Mouse (Mus musculus): Measurements from ENCODE around the gene Bsdc1. TPM values are rescaled to one million over a fixed set of nuclear protein-coding genes. Genes with fewer than 3 reads are reported as not detected.
"Not testable (repeated sequence)": the region's sequence is repeated elsewhere in the genome, so short reads cannot be mapped to it uniquely, and the experiment has no call there.

Bsdc1 gene
- polyA plus RNA-seq, 1 experiment from 2014 or later: 27.3 TPM

DNA sequence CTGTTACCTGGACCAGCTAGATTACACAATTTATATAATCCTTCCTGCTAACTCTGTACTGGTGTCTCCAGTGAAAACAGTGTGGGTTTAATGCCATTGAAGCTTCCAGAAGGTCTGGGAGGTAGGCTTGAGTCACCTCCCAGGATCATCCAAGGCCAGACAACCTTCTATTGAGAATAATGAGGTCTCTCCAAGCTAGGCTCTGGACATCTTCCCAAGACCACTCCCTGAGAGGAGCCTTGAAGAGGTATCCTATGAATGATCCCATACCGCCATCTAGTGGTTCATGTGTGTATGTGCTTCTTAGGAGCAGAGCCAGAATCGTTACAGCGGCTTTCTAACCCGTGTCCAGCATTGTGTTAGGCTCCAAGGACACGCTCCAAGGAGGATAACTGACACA, 6.1 kb upstream of the Bsdc1 start:
- Histone ChIP-seq H3K4me2 (no peak overlapping the region), H3K9me3 (no peaks in the 10 kb centered on the region), H3K27me3 (no peaks in the 10 kb centered on the region), H3K27ac (no peak overlapping the region), H3K4me3 (replicated peaks) (no peak overlapping the region), H3K9ac (no peak overlapping the region), H3K36me3 (replicated peaks) (no peaks in the 10 kb centered on the region), H3K4me1 (no peaks in the 10 kb centered on the region)
- 1% methylated on average over 5 of the region's 5 CpGs for WGBS
- ATAC-seq (ENCODE audit: low FRiP score): peak; percentile 79

DNA sequence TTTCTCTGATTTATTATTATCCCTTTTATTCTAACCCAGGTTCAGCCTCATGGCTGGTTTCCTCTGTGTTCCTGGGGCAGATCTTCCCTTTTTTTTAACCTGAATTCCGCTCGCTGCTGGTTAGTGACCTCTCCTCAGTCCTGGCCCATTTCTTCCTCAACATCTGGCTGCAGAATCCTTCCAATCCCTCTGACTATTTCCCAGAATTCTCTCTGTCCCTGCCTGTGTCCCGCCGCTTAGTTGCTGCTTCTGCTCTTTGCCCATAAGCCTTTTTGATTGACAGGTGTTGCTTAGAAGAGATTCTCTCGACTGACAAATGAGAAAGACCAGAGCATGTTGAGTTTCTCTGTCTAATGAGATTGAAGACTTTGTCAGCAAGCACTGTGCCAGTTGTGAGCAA, 5.3 kb upstream of the Bsdc1 start:
- Histone ChIP-seq H3K4me1 (peaks cover 4% of the 10 kb centered on the region; the same call in 1 of the 2 replicates), H3K27ac (no peak overlapping the region), H3K9me3 (no peaks in the 10 kb centered on the region), H3K27me3 (no peaks in the 10 kb centered on the region), H3K9ac (no peak overlapping the region), H3K36me3 (replicated peaks) (no peaks in the 10 kb centered on the region), H3K4me3 (replicated peaks) (no peak overlapping the region), H3K4me2 (no peak overlapping the region)
- WGBS: 58% methylated on average over 5 of the region's 5 CpGs
- ATAC-seq (ENCODE audit: low FRiP score): no peak

DNA sequence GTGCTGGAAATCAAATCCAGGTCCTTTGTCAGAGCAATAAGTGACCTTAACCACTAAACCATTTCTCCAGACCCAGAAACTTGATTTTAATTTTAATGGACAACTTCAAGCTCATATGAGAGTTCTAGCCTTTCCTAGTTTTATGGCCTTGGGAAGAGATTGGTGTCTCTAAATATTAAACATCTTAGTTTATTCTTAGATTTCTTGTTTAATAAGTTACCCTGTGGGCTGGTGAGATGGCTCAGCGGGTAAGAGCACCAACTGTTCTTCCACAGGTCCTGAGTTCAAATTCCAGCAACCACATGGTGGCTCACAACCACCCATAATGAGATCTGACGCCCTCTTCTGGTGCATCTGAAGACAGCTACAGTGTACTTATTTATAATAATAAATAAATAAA, 4.1 kb upstream of the Bsdc1 start:
- H3K27ac ChIP-seq; H3K4me1 ChIP-seq; H3K4me2 ChIP-seq; H3K27me3 ChIP-seq; ATAC-seq (ENCODE audit: low FRiP score); H3K36me3 ChIP-seq (replicated peaks); H3K4me3 ChIP-seq (replicated peaks); H3K9ac ChIP-seq; H3K9me3 ChIP-seq: not testable (repeated sequence)
- WGBS: 74% methylated on average over 2 of the region's 2 CpGs

DNA sequence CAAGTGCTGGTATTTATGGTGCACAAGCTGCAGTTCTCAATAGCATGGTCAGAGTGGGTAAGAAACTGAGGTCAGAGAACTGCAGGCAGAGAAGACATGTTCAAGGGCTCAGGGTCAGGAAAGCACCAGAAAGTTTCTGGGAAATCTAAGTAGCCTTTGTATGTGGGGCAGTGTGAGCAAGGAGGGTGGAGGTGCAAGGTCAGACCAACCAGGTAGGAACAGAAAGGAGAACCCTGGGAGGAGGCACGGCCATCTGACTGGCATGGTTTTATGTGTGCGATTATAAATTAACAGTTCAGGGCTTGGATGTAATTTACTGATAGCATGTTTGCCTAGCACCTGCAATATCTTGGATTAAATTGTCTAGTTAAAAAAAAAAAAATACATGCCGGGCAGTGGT, 1.7 kb upstream of the Bsdc1 start:
- WGBS: 100% methylated on average over 3 of the region's 3 CpGs
- no peak overlapping the region for H3K4me2 ChIP-seq
- H3K27ac ChIP-seq: no peak overlapping the region
- no peak overlapping the region for H3K9ac ChIP-seq
- H3K4me3 ChIP-seq (replicated peaks): no peak overlapping the region
- peaks cover 15% of the 10 kb centered on the region for H3K4me1 ChIP-seq
- no peaks in the 10 kb centered on the region for H3K9me3 ChIP-seq
- no peaks in the 10 kb centered on the region for H3K36me3 ChIP-seq (replicated peaks)
- ATAC-seq (ENCODE audit: low FRiP score): no peak
- H3K27me3 ChIP-seq: no peaks in the 10 kb centered on the region

DNA sequence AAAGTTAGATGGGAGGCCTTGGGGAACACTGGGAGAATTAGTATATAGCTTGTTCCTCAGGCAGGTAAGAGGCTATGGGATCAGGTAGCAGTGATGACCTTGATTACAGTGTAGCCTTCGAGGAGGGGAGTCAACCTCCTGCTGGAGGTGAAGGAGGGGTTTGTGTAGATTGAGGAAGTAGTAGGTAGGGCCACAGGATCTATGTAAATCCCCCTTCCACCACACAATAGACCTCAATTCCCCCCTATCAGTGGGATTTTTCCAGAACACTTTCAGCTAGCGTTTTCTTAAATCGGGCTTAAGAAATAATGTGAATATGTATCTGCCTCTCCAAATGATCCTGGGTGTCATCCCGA, 576 bp upstream of the Bsdc1 start:
- peak overlapping the region; percentile 89 for H3K4me3 ChIP-seq (replicated peaks)
- H3K27me3 ChIP-seq: no peaks in the 10 kb centered on the region
- peak overlapping the region; percentile 95 for H3K27ac ChIP-seq
- ATAC-seq (ENCODE audit: low FRiP score): peak; percentile 34
- H3K4me2 ChIP-seq: peak overlapping the region; percentile 63
- no peaks in the 10 kb centered on the region for H3K9me3 ChIP-seq
- H3K4me1 ChIP-seq: peaks cover 15% of the 10 kb centered on the region
- H3K36me3 ChIP-seq (replicated peaks): peaks cover 10% of the 10 kb centered on the region
- WGBS: 0% methylated on average over 4 of the region's 4 CpGs
- H3K9ac ChIP-seq: peak overlapping the region; percentile 66

DNA sequence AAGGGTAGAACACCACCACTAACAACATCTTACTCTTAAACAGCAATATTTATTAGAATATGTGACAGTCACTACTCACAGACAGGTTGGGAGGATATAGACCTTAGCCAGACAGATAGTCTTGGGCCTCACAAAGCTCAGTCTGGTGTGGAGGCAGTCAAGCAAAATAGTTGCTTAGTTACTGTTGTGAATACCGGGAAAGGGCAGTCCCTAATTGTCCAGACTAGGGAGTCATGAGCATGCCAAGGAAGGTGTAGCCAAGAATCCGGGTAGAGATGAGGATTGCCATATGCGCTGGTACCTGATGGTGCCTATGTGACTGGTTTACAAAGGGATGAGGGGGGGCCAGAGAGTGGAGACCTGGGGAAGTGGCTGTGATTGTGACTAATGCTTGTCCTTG, 737 bp downstream of the Bsdc1 start:
- ATAC-seq (ENCODE audit: low FRiP score): no peak

DNA sequence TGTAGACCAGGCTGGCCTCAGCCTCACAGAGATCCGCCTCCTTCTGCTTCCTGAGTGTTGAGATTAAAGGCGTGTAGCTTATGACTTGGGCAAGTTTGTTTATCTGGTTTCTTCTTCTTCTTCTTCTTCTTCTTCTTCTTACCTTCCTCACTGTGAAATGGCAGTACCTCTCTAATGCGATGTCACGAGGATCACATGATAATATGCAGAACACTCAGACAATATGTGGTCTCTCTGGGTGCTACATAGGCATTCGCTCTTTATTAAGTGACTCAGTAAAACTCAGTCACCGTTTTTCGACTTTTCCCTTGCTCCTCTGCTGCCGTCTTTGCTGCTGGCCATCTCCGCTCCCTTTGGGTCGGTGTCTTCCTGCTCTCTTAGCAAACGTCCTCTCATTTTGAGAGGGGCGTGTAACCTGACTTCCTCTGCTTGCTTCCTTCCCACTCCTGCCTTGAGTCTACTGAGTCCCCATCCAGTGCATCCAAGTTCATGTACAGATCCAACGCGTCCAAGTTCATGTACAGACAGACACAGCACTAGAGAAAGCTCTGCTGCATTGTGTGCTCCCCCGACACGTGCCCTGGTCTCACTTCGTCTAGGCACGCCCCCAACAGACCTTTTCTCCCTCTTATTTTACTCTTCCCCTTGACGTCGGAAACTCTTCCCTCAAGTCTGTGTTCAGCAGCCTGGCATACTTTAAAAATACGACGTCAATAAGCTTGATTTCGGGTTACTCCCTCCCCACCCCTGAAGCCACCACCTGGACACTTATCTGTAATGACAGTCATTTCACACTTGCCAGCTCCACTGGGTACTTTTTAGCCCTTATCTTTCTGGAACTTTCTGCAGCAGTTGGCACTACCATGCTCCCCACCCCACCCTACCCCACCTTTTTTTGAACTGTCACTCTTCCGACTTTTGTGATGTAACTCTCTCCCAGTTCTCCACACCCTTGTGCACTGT, 2.0 kb downstream of the Bsdc1 start:
- peak overlapping the region; percentile 2; the same call in 1 of the 2 replicates for H3K9ac ChIP-seq
- no peaks in the 10 kb centered on the region for H3K9me3 ChIP-seq
- H3K4me3 ChIP-seq (replicated peaks): no peak overlapping the region
- ATAC-seq (ENCODE audit: low FRiP score): no peak
- WGBS: 83% methylated on average over 24 of the region's 24 CpGs
- no peak overlapping the region for H3K4me2 ChIP-seq
- H3K27me3 ChIP-seq: no peaks in the 10 kb centered on the region
- no peak overlapping the region for H3K27ac ChIP-seq
- H3K36me3 ChIP-seq (replicated peaks): peaks cover 36% of the 10 kb centered on the region
- peaks cover 15% of the 10 kb centered on the region for H3K4me1 ChIP-seq

More for the DNA sequence above, 737 bp downstream of the Bsdc1 start:
- Histone ChIP-seq H3K4me3 (replicated peaks) (peak overlapping the region; percentile 89), H3K9me3 (no peaks in the 10 kb centered on the region), H3K36me3 (replicated peaks) (peaks cover 24% of the 10 kb centered on the region), H3K4me2 (peak overlapping the region; percentile 87), H3K9ac (peak overlapping the region; percentile 75), H3K27me3 (no peaks in the 10 kb centered on the region), H3K27ac (no peak overlapping the region), H3K4me1 (peaks cover 15% of the 10 kb centered on the region)
- 46% methylated on average over 3 of the region's 3 CpGs for WGBS

DNA sequence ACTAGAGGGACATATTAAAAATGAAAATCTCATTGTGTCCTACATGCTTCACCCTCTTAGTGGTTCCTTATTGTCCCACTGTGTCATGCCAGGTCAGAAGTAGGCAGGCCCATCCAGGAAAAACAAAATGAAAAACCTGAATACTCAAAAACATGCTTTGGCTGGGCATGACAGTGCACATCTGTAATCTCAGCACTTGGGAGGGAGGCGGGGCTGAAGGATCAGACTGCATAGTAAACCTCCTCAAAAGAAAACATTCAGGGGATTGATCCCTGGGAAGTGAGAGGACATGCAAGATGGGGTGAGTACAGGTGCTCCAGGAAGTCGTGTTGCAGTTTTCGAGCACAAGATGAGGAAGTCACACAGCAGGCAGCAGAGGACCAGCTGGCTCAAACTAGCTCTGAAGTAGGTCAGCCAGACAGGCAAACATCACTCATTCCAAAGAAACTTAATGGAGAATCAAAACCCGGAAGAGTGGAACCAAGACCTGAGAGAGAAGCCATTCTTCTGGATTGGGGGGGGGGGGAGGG, 3.0 kb downstream of the Bsdc1 start:
- no peaks in the 10 kb centered on the region for H3K9me3 ChIP-seq
- H3K27me3 ChIP-seq: no peaks in the 10 kb centered on the region
- H3K4me1 ChIP-seq: peaks cover 15% of the 10 kb centered on the region
- no peak overlapping the region for H3K27ac ChIP-seq
- H3K4me3 ChIP-seq (replicated peaks): no peak overlapping the region
- WGBS: 84% methylated on average over 4 of the region's 4 CpGs
- H3K36me3 ChIP-seq (replicated peaks): peaks cover 45% of the 10 kb centered on the region
- no peak for ATAC-seq (ENCODE audit: low FRiP score)
- H3K4me2 ChIP-seq: no peak overlapping the region
- H3K9ac ChIP-seq: no peak overlapping the region

DNA sequence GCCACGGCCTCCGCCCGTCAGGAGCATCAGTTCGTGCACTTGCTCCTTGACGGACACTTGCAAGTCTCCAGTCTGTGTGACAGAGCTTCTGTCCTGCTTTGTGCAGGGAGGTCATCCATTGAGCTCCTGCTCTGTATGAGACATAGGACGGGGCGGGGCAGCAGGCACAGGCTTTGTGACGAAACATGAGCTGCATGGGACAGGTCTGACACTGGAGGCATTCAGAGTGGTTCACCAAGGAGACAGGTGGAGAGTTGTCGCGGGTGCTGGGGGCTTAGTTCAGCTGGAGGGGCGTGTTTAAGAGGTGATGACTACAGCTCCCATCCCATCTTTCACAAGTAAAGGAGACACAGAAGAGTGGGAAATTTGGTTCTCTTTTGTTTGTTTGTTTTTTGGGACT, 14.7 kb downstream of the Bsdc1 start:
- Histone ChIP-seq H3K27me3 (no peaks in the 10 kb centered on the region), H3K9ac (no peak overlapping the region), H3K4me2 (no peak overlapping the region), H3K4me3 (replicated peaks) (no peak overlapping the region), H3K9me3 (no peaks in the 10 kb centered on the region), H3K36me3 (replicated peaks) (peaks cover 87% of the 10 kb centered on the region), H3K27ac (no peak overlapping the region), H3K4me1 (no peaks in the 10 kb centered on the region)
- WGBS: 87% methylated on average over 11 of the region's 11 CpGs
- no peak for ATAC-seq (ENCODE audit: low FRiP score)

DNA sequence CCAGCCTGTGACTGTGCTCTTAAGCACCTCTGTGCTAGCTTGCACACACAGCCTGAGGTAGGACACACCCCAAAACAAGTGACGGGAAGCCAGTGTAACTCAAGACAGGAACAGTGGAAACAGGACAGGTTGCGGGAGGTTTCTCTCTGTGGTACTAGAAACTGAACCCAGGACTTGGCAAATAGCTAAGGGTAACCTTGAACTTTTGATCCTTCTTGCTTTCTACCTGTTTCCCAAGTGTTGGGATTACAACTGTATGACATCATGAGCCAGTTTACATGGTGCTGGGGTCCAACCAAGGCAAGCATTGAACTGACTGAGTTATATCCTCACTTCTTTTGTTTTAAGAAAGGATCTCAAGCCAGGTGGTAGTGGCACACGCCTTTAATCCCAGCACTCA, 18.5 kb downstream of the Bsdc1 start:
- H3K36me3 ChIP-seq (replicated peaks): peaks cover 79% of the 10 kb centered on the region

DNA sequence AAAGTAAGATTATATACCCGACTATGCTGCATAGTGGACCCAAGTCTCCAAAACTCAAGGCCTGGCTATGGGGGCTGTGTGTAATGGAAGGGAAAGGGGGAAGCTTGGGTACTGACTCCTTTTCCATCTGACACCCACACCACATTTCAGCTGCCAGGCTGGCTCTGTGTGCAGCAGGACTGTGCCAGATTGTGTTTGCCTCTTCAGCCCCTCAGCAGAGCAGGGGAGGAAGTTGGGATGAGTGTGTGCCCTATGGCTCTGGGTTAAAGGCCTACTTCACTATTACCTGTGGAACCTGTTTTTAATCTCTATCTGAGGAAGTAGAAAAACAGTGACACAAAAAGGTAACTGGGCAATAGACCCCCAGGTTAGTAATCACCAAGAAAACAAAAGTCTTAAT, 19.7 kb downstream of the Bsdc1 start:
- no peak for ATAC-seq (ENCODE audit: low FRiP score)
- WGBS: 83% methylated on average over 1 of the region's 1 CpGs

More for the DNA sequence above, 18.5 kb downstream of the Bsdc1 start:
- no peaks in the 10 kb centered on the region for H3K9me3 ChIP-seq
- H3K4me2 ChIP-seq: no peak overlapping the region
- H3K4me1 ChIP-seq: no peaks in the 10 kb centered on the region
- 88% methylated on average over 3 of the region's 3 CpGs for WGBS
- no peak overlapping the region for H3K27ac ChIP-seq
- H3K27me3 ChIP-seq: no peaks in the 10 kb centered on the region
- no peak overlapping the region for H3K9ac ChIP-seq
- H3K4me3 ChIP-seq (replicated peaks): no peak overlapping the region
- ATAC-seq (ENCODE audit: low FRiP score): no peak

DNA sequence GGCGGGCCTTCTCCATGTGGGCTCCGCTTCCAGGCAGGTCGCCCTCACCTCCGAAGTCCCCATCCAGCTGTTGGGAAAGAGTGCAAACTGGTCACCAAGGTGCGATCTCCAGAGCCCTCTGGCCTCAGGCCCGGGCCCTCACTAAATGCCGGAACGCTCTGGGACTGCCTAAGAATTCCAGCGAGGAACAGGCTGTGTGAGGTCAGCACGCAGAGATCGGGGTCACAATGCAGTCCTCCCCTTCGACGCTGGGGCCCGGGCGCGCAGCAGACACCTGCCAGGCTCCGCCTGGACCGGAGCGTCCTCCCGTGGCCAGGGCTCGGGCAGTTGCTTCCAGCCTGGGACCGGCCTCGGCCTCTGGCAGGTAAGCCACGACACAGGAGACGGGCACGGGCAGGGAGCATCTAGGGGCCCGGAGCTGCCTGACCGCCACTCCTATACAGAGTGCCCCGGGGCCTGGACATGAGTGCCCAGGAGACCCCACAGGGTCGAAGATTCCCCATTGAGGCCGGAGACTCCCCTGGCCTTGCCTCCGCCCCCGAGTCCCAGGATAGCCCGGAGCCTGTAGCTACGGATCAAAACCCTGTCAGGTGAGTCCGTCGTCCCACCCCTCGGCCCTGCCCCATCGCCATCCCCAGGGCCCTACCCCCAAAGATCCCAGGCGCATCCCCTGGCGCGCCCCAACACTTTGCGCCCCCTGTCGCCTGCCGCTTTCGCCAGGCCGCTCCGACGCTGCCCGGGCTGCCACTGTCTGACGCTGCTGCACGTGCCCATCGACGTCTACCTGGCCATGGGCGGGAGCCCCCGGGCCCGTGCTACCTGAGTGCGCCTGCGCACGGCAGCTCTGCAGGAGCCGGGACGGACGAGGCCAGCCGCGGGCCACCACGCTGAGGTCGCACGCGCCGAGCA, 29.8 kb downstream of the Bsdc1 start, which contains the start of the genes Tssk3 and Fam229a:
Tssk3 (minus strand) TSS at position 51 of the 909 bp plus-strand sequence.
Fam229a (plus strand) TSS at position 219 of the 909 bp plus-strand sequence.
- ATAC-seq (ENCODE audit: low FRiP score): 0 out of 2 replicates have a peak, but pooled peaks have one; percentile 24
- WGBS: 3% methylated on average over 70 of the region's 70 CpGs
- peak within 1 kb of the TSS; percentile 53; the same call in 1 of the 2 replicates for H3K9ac ChIP-seq

More for the DNA sequence above, 19.7 kb downstream of the Bsdc1 start:
- no peaks in the 10 kb centered on the region for H3K27me3 ChIP-seq
- H3K9ac ChIP-seq: no peak overlapping the region
- H3K4me3 ChIP-seq (replicated peaks): no peak overlapping the region
- H3K9me3 ChIP-seq: no peaks in the 10 kb centered on the region
- H3K4me2 ChIP-seq: no peak overlapping the region
- H3K4me1 ChIP-seq: no peaks in the 10 kb centered on the region
- no peak overlapping the region for H3K27ac ChIP-seq
- peaks cover 81% of the 10 kb centered on the region for H3K36me3 ChIP-seq (replicated peaks)

More for the DNA sequence above, 29.8 kb downstream of the Bsdc1 start, which contains the start of the genes Tssk3 and Fam229a:
- H3K4me2 ChIP-seq: peak within 1 kb of the TSS; percentile 60
- H3K36me3 ChIP-seq (replicated peaks): peaks cover 29% of the 10 kb centered on the region
- no peaks in the 10 kb centered on the region for H3K9me3 ChIP-seq
- H3K4me1 ChIP-seq: peaks cover 25% of the 10 kb centered on the region
- peaks cover 32% of the 10 kb centered on the region for H3K27me3 ChIP-seq
- no peak within 1 kb of the TSS for H3K27ac ChIP-seq
- H3K4me3 ChIP-seq (replicated peaks): peak within 1 kb of the TSS; percentile 39
